In genomic region chr14:50785251-50785637, GRCm38 (mm10) we compare ENCODE assay signal across 8 mouse cellular contexts. TPM values are rescaled to one million over a fixed set of nuclear protein-coding genes. Genes with fewer than 3 reads are reported as not detected.
A peak's percentile ranks its signal among the peaks of the same experiment; 100 is the strongest.
DNase-seq lines count a peak whose midpoint lies in the region; ATAC-seq and TF ChIP-seq lines count a peak whose summit lies in the region.

Ttc5 (minus strand) TSS chr14:50785519.

- no peaks in the 10 kb centered on the region for H3K9me3 ChIP-seq in ES-Bruce4 (replicated peaks; ENCODE audit: control insufficient read depth, insufficient read depth, low read length, poor library complexity, severe bottlenecking)
- no peaks in the 10 kb centered on the region; the same call in 1 of the 2 replicates for H3K9me3 ChIP-seq in forebrain, embryonic 13.5 days (replicated peaks)
- no peaks in the 10 kb centered on the region for H3K9me3 ChIP-seq in liver, postnatal 0 days (ENCODE audit: low read length)
- no peaks in the 10 kb centered on the region for H3K9me3 ChIP-seq in neural tube, embryonic 14.5 days (ENCODE audit: control insufficient read depth, low read length)

- H3K27me3 ChIP-seq in ES-Bruce4 (ENCODE audit: control insufficient read depth, insufficient read depth, low read length, poor library complexity, severe bottlenecking), result no peaks in the 10 kb centered on the region
- H3K27me3 ChIP-seq in forebrain, embryonic 13.5 days, result no peaks in the 10 kb centered on the region
- no peaks in the 10 kb centered on the region for H3K27me3 ChIP-seq in liver, postnatal 0 days (ENCODE audit: insufficient read depth, low read length)
- no peaks in the 10 kb centered on the region for H3K27me3 ChIP-seq in neural tube, embryonic 14.5 days (ENCODE audit: control insufficient read depth, insufficient read depth, low read length)

- ATAC-seq in cerebellum, adult (ENCODE audit: insufficient number of reproducible peaks, low FRiP score, low TSS enrichment), result peak; percentile 95
- peak; percentile 97 for ATAC-seq in forebrain, embryonic 13.5 days
- peak; percentile 99 for ATAC-seq in liver, postnatal 0 days
- ATAC-seq in neural tube, embryonic 14.5 days (ENCODE audit: low read depth), result peak; percentile 96

- peaks cover 3% of the 10 kb centered on the region for H3K4me1 ChIP-seq in ES-Bruce4 (ENCODE audit: control insufficient read depth, insufficient read depth, low read length)
- peaks cover 14% of the 10 kb centered on the region for H3K4me1 ChIP-seq in forebrain, embryonic 13.5 days
- peaks cover 6% of the 10 kb centered on the region for H3K4me1 ChIP-seq in liver, postnatal 0 days (ENCODE audit: insufficient read depth)
- peaks cover 7% of the 10 kb centered on the region; the same call in 1 of the 2 replicates for H3K4me1 ChIP-seq in neural tube, embryonic 14.5 days (ENCODE audit: control insufficient read depth, insufficient read depth, low read length)

- H3K4me2 ChIP-seq in forebrain, embryonic 13.5 days, result peak within 1 kb of the TSS; percentile 61
- H3K4me2 ChIP-seq in liver, postnatal 0 days (ENCODE audit: low read depth, low read length), result peak within 1 kb of the TSS; percentile 77
- H3K4me2 ChIP-seq in neural tube, embryonic 14.5 days (ENCODE audit: low read depth, low read length), result peak within 1 kb of the TSS; percentile 51

- peak; percentile 92 to 97 for DNase-seq in heart, postnatal 10 days
- peak; percentile 82 for DNase-seq in large intestine, adult 2 months (ENCODE audit: low read depth, low spot score)
- DNase-seq in liver, postnatal 0 days, result peak; percentile 95
- DNase-seq in testis, postnatal 10 days (ENCODE audit: low spot score), result peak; percentile 93

- WGBS in forebrain, embryonic 13.5 days, result under 1% methylated on average over 21 of the region's 21 CpGs
- WGBS in large intestine, adult 2 months, result under 1% methylated on average over 21 of the region's 21 CpGs
- under 1% methylated on average over 21 of the region's 21 CpGs for WGBS in liver, postnatal 0 days (ENCODE audit: insufficient replicate concordance)
- WGBS in neural tube, embryonic 14.5 days, result under 1% methylated on average over 21 of the region's 21 CpGs

- peak within 1 kb of the TSS; percentile 82 for H3K9ac ChIP-seq in ES-Bruce4 (ENCODE audit: low read depth, poor library complexity, severe bottlenecking)
- peak within 1 kb of the TSS; percentile 76 for H3K9ac ChIP-seq in forebrain, embryonic 13.5 days
- peak within 1 kb of the TSS; percentile 75 for H3K9ac ChIP-seq in liver, postnatal 0 days (replicated peaks)
- peak within 1 kb of the TSS; percentile 59 for H3K9ac ChIP-seq in neural tube, embryonic 14.5 days (replicated peaks; ENCODE audit: low read depth, low read length)

- H3K36me3 ChIP-seq in ES-Bruce4 (ENCODE audit: control insufficient read depth, insufficient read depth, low read length, poor library complexity, severe bottlenecking), result 0 out of 2 replicates have a peak, but pooled peaks cover 2% of the 10 kb centered on the region
- peaks cover 16% of the 10 kb centered on the region for H3K36me3 ChIP-seq in forebrain, embryonic 13.5 days (ENCODE audit: poor library complexity, severe bottlenecking)
- 0 out of 2 replicates have a peak, but pooled peaks cover 3% of the 10 kb centered on the region for H3K36me3 ChIP-seq in liver, postnatal 0 days (replicated peaks; ENCODE audit: insufficient read depth, low read length)
- peaks cover 3% of the 10 kb centered on the region; the same call in 1 of the 2 replicates for H3K36me3 ChIP-seq in neural tube, embryonic 14.5 days (ENCODE audit: control insufficient read depth, insufficient read depth, low read length)

- no peak within 1 kb of the TSS for H3K27ac ChIP-seq in ES-Bruce4 (ENCODE audit: insufficient read depth, low read length)
- peak within 1 kb of the TSS; percentile 65 for H3K27ac ChIP-seq in forebrain, embryonic 13.5 days
- H3K27ac ChIP-seq in liver, postnatal 0 days (ENCODE audit: low read depth), result peak within 1 kb of the TSS; percentile 80
- H3K27ac ChIP-seq in neural tube, embryonic 14.5 days (ENCODE audit: low read depth, low read length), result peak within 1 kb of the TSS; percentile 75; the same call in 1 of the 2 replicates

- peak; percentile 75 for TF ChIP-seq CTCF in ES-Bruce4 (IDR thresholded peaks at IDR 0.05; ENCODE audit: low read depth, low read length)
- peak; percentile 97 for TF ChIP-seq CTCF in liver, postnatal 0 days (IDR thresholded peaks at IDR 0.05; ENCODE audit: low read depth)

- intact Hi-C loops in heart, postnatal 10 days (cut with DNase I), result loop anchor here (10.0 kb wide), 1 partner anchor 720 kb away; no protein-coding TSS in a partner anchor

- 0 out of 2 replicates have a peak, but pooled peaks have one; percentile 12 for TF ChIP-seq EP300 in ES-Bruce4 (IDR thresholded peaks at IDR 0.05; ENCODE audit: insufficient read depth, low read depth, low read length)
- TF ChIP-seq EP300 in liver, postnatal 0 days (IDR thresholded peaks at IDR 0.05; ENCODE audit: low read depth), result no peak

- peak; percentile 37 for TF ChIP-seq POLR2A in ES-Bruce4 (IDR thresholded peaks at IDR 0.05; ENCODE audit: insufficient read depth, low read length)

- H3K4me3 ChIP-seq in ES-Bruce4 (ENCODE audit: low read depth, low read length), result peak within 1 kb of the TSS; percentile 85
- peak within 1 kb of the TSS; percentile 77 for H3K4me3 ChIP-seq in forebrain, embryonic 13.5 days
- peak within 1 kb of the TSS; percentile 94 for H3K4me3 ChIP-seq in liver, postnatal 0 days (ENCODE audit: low read depth, low read length)
- peak within 1 kb of the TSS; percentile 60 for H3K4me3 ChIP-seq in neural tube, embryonic 14.5 days (ENCODE audit: low read depth, low read length)

RNA-seq across cellular contexts. Expression of gene Ttc5, which starts in this region (rescaled TPM):
- 44.7 and 48.1 TPM in 2 replicates for polyA plus RNA-seq in ES-Bruce4 (2011; ENCODE audit: insufficient read depth, insufficient read length, low read depth, missing spikeins)
- polyA plus RNA-seq in forebrain, embryonic 13.5 days (2015; fragmentation: Nextera tagmentation; extraction: Ambion mirVana), result 128 and 130 TPM in 2 replicates
- 10 to 100 TPM; 22.9 to 26.8 TPM for total RNA-seq in heart, postnatal 10 days (2021)
- 21.7 and 25.6 TPM in 2 replicates for polyA plus RNA-seq in large intestine, adult 2 months (2012; rRNA removed)
- 15.9 and 17.7 TPM in 2 replicates for polyA plus RNA-seq in liver, postnatal 0 days (2015; fragmentation: Nextera tagmentation; extraction: Ambion mirVana)
- polyA plus RNA-seq in neural tube, embryonic 14.5 days (2014; fragmentation: Nextera tagmentation; extraction: Ambion mirVana), result 118 and 131 TPM in 2 replicates
